Mouse (Mus musculus): ENCODE results near the gene Sgsm1. TPM values are rescaled to one million over a fixed set of nuclear protein-coding genes. Genes with fewer than 3 reads are reported as not detected.

Sgsm1 gene
- polyA plus RNA-seq (2012; ENCODE audit: insufficient read depth, insufficient read length, missing spikeins): not detected in 2 replicates

DNA sequence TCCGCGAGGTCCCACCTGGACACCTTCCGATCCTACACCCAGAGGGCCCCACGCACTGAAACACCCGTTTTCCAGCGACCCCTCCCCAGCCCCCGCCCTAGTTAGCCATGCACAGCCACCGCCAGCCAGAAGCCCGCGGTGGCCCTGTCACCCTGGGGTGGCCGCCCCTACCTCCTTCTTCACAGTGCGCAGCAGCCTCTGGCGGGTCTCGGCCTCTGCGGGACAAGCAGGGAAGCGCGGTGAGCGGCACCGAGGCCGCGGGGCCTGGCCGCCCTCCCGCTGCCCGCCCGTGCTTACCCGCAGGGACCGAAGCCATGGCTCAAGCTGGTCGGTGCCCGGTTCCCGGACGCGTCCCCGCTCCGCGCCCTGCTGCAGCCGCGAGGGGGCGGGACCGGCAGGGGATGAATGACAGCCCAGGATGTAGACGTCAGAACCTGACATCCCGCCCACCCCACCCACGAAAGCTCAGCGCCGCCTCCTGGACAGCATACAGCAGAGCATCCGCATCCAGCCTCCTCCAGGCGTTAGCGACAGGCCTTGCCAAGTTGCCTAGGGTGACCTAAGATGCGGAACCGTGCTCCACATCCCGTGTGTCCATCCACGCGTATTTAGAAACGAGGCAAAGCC is at the start of gene Sgsm1:
TSS of gene Sgsm1 (minus strand) at position 410 of the 627 bp plus-strand sequence.
- Histone ChIP-seq H3K4me3 (ENCODE audit: insufficient read depth, low read length) (peak within 1 kb of the TSS; percentile 26; the same call in 1 of the 2 replicates), H3K27ac (ENCODE audit: insufficient read depth, low read depth, low read length) (no peak within 1 kb of the TSS), H3K4me1 (ENCODE audit: control insufficient read depth, insufficient read depth, low read length) (no peaks in the 10 kb centered on the region)
- TF ChIP-seq CTCF (IDR thresholded peaks at IDR 0.05; ENCODE audit: low read depth, low read length) (0 out of 2 replicates have a peak, but pooled peaks have one; percentile 5), POLR2A (IDR thresholded peaks at IDR 0.05; ENCODE audit: borderline replicate concordance, low read depth, low read length) (no peak)

DNA sequence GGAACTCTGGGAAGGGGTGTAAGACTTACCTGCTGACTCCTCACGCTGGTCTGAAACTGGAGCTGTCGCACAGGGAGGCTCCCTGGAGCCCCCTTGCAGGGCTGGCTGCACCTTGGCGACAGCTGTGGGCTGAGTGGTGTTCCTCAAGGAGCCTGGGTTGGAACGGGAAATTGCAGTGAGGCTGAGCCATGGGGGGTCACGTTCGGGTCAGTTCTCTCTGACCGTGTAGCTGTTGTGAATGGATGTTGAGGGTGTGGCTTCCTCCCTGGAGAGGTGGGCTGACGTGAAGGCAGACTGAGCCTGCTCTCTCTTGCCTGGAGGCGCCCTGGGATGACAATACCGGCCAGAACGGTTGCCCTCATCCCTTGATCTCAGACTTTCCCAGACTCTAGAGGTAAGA is 48.2 kb upstream of the Sgsm1 start:
- H3K4me1 ChIP-seq (ENCODE audit: control insufficient read depth, insufficient read depth, low read length): no peaks in the 10 kb centered on the region
- no peak overlapping the region for H3K27ac ChIP-seq (ENCODE audit: insufficient read depth, low read depth, low read length)
- no peak overlapping the region for H3K4me3 ChIP-seq (ENCODE audit: insufficient read depth, low read length)
- TF ChIP-seq POLR2A (IDR thresholded peaks at IDR 0.05; ENCODE audit: borderline replicate concordance, low read depth, low read length): no peak

DNA sequence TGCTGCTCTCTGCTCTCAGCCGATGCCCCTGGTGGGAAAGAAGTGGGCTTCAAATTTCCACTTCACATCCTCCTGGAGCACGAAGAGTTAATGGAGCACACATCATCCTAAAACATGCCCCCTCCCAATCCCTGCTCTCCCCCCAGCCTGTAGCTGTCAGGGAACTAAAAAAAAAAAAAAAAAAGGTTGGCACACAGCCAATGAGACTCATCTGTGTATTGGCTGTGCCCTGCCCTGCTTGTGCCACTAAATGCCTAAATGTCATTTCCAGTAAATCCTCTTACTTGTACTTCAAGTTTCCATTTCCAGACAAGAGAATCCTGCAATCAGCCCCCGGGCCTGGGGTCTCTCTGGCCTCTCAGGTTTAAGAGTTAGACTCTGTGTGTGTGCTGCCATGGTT is 47.1 kb upstream of the Sgsm1 start:
- TF ChIP-seq POLR2A (IDR thresholded peaks at IDR 0.05; ENCODE audit: borderline replicate concordance, low read depth, low read length) (no peak), CTCF (IDR thresholded peaks at IDR 0.05; ENCODE audit: low read depth, low read length) (no peak)
- Histone ChIP-seq H3K27ac (ENCODE audit: insufficient read depth, low read depth, low read length) (no peak overlapping the region), H3K4me1 (ENCODE audit: control insufficient read depth, insufficient read depth, low read length) (no peaks in the 10 kb centered on the region), H3K4me3 (ENCODE audit: insufficient read depth, low read length) (no peak overlapping the region)

- TF ChIP-seq CTCF (IDR thresholded peaks at IDR 0.05; ENCODE audit: low read depth, low read length) (no peak), POLR2A (IDR thresholded peaks at IDR 0.05; ENCODE audit: borderline replicate concordance, low read depth, low read length) (no peak)
- no peak within 1 kb of the TSS for H3K27ac ChIP-seq (ENCODE audit: insufficient read depth, low read depth, low read length)
- H3K4me1 ChIP-seq (ENCODE audit: control insufficient read depth, insufficient read depth, low read length): no peaks in the 10 kb centered on the region
- no peak within 1 kb of the TSS for H3K4me3 ChIP-seq (ENCODE audit: insufficient read depth, low read length)
Observed at GRCm38 (mm10) chr5:113357186-113357585, 46.6 kb upstream of the Sgsm1 start, which contains the start of gene Aym1. Gene Aym1 (plus strand): TSS chr5:113357294.

DNA sequence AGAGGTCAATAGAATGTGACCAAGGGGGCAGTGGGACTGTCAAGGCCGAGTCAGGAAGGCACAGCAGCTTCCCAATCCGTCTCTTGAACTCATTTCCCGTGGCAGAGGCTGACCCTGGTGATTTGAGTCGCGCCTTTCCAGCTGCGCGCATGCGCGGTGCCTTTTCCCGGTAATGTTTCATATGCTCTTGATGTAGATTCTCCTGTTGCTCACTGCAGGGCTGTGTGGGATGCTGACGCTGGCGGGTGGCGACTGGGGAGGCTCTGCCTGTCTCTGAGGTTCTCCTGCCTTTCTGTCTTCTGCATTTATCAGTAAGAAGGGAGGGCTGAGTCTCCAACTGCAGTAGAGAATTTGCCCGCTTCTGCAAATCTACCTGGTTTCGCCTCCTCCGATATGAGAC is 43.7 kb upstream of the Sgsm1 start:
- TF ChIP-seq POLR2A (IDR thresholded peaks at IDR 0.05; ENCODE audit: borderline replicate concordance, low read depth, low read length) (no peak), CTCF (IDR thresholded peaks at IDR 0.05; ENCODE audit: low read depth, low read length) (no peak)
- no peak overlapping the region for H3K27ac ChIP-seq (ENCODE audit: insufficient read depth, low read depth, low read length)
- no peaks in the 10 kb centered on the region for H3K4me1 ChIP-seq (ENCODE audit: control insufficient read depth, insufficient read depth, low read length)
- no peak overlapping the region for H3K4me3 ChIP-seq (ENCODE audit: insufficient read depth, low read length)

DNA sequence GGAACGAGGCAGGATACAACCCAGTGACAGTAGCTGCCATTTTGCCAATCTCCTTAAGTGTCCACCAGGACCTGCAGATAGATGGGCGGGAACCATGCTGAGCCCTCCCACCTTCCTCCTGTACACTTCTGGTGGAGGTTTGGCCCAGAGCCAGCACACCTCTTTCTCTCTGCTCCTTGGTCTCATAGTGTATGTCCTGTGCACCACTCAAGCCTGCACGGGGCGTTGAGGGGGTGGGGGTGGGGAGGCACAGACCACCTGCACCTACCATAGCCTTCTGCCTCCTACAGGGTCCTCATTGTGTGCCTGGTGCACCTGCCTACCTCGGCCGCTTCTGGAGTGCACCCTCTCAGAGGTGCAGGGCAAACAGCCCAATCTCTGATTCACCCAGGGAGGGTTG is 42.0 kb upstream of the Sgsm1 start:
- H3K4me3 ChIP-seq (ENCODE audit: insufficient read depth, low read length): no peak overlapping the region
- no peaks in the 10 kb centered on the region for H3K4me1 ChIP-seq (ENCODE audit: control insufficient read depth, insufficient read depth, low read length)
- H3K27ac ChIP-seq (ENCODE audit: insufficient read depth, low read depth, low read length): no peak overlapping the region
- TF ChIP-seq CTCF (IDR thresholded peaks at IDR 0.05; ENCODE audit: low read depth, low read length) (no peak), POLR2A (IDR thresholded peaks at IDR 0.05; ENCODE audit: borderline replicate concordance, low read depth, low read length) (no peak)

GRCm38 (mm10) chr5:113351768-113352167 is 41.2 kb upstream of the Sgsm1 start:
- TF ChIP-seq CTCF (IDR thresholded peaks at IDR 0.05; ENCODE audit: low read depth, low read length) (no peak), POLR2A (IDR thresholded peaks at IDR 0.05; ENCODE audit: borderline replicate concordance, low read depth, low read length) (no peak)
- H3K4me1 ChIP-seq (ENCODE audit: control insufficient read depth, insufficient read depth, low read length): no peaks in the 10 kb centered on the region
- no peak overlapping the region for H3K27ac ChIP-seq (ENCODE audit: insufficient read depth, low read depth, low read length)

GRCm38 (mm10) chr5:113349810-113350209 is 39.2 kb upstream of the Sgsm1 start:
- Histone ChIP-seq H3K4me1 (ENCODE audit: control insufficient read depth, insufficient read depth, low read length) (no peaks in the 10 kb centered on the region), H3K27ac (ENCODE audit: insufficient read depth, low read depth, low read length) (no peak overlapping the region), H3K4me3 (ENCODE audit: insufficient read depth, low read length) (no peak overlapping the region)
- TF ChIP-seq CTCF (IDR thresholded peaks at IDR 0.05; ENCODE audit: low read depth, low read length) (no peak), POLR2A (IDR thresholded peaks at IDR 0.05; ENCODE audit: borderline replicate concordance, low read depth, low read length) (no peak)

More at GRCm38 (mm10) chr5:113351768-113352167, 41.2 kb upstream of the Sgsm1 start:
- H3K4me3 ChIP-seq (ENCODE audit: insufficient read depth, low read length): no peak overlapping the region

DNA sequence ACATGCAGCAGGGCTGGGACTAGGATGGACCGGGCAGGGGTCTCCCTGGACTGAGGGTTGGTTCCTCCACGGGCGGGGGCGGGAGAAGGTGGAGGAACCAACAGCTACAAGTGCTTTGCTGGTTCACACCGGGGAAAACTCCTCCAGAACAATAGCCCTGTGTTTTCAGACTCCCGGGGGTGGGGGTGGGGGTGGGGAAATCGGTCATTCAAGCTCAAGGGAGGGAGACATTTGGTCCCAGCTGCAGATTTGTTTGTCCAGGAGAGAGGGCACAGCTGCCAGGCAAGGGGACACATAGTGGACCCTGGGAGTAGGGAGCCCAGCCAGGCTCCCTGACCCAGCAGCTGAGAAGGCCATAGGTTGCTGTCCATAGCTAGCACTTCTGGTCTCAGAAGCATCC is 38.6 kb upstream of the Sgsm1 start:
- no peak for TF ChIP-seq POLR2A (IDR thresholded peaks at IDR 0.05; ENCODE audit: borderline replicate concordance, low read depth, low read length)
- TF ChIP-seq CTCF (IDR thresholded peaks at IDR 0.05; ENCODE audit: low read depth, low read length): no peak

GRCm38 (mm10) chr5:113348597-113348996 is 38.0 kb upstream of the Sgsm1 start:
- no peaks in the 10 kb centered on the region for H3K4me1 ChIP-seq (ENCODE audit: control insufficient read depth, insufficient read depth, low read length)
- H3K4me3 ChIP-seq (ENCODE audit: insufficient read depth, low read length): no peak overlapping the region
- TF ChIP-seq CTCF (IDR thresholded peaks at IDR 0.05; ENCODE audit: low read depth, low read length) (no peak), POLR2A (IDR thresholded peaks at IDR 0.05; ENCODE audit: borderline replicate concordance, low read depth, low read length) (no peak)
- no peak overlapping the region for H3K27ac ChIP-seq (ENCODE audit: insufficient read depth, low read depth, low read length)

More for the DNA sequence above, 38.6 kb upstream of the Sgsm1 start:
- H3K4me1 ChIP-seq (ENCODE audit: control insufficient read depth, insufficient read depth, low read length): no peaks in the 10 kb centered on the region
- H3K27ac ChIP-seq (ENCODE audit: insufficient read depth, low read depth, low read length): no peak overlapping the region
- H3K4me3 ChIP-seq (ENCODE audit: insufficient read depth, low read length): no peak overlapping the region
